Mouse (Mus musculus): ENCODE results near the gene Wnt4. TPM values are rescaled to one million over a fixed set of nuclear protein-coding genes. Genes with fewer than 3 reads are reported as not detected.

Wnt4 gene
- total and polyA plus RNA-seq, 3 experiments = not detected

- Histone ChIP-seq H3K79me2 (ENCODE audit: control insufficient read depth, insufficient read depth, low read length, poor library complexity) (no peaks in the 10 kb centered on the region), H3K27me3 (ENCODE audit: control insufficient read depth in 1 of 2, insufficient read depth in 2 of 2, low read length in 2 of 2) (no peaks in the 10 kb centered on the region), H3K27ac (ENCODE audit: control insufficient read depth, low read depth, low read length) (no peak overlapping the region), H3K4me1 (ENCODE audit: control insufficient read depth in 1 of 2, insufficient read depth in 2 of 2, low read length in 2 of 2) (no peaks in the 10 kb centered on the region), H3K4me3 (ENCODE audit: control insufficient read depth in 1 of 2, insufficient read depth in 1 of 2, low read depth in 2 of 2, low read length in 2 of 2) (no peak overlapping the region), H3K9ac (ENCODE audit: control insufficient read depth, low read depth, low read length, poor library complexity, severe bottlenecking) (no peak overlapping the region), H3K9me3 (replicated peaks; ENCODE audit: insufficient read depth, low read length) (no peaks in the 10 kb centered on the region), H3K36me3 (ENCODE audit: control insufficient read depth in 1 of 2, insufficient read depth in 2 of 2, low read length in 2 of 2) (no peaks in the 10 kb centered on the region)
- no peak for DNase-seq (ENCODE audit: low read depth, low spot score)
- TF ChIP-seq POLR2A (IDR thresholded peaks at IDR 0.05; ENCODE audit: control insufficient read depth in 1 of 2, insufficient read depth in 1 of 2, low read depth in 1 of 2, low read length in 2 of 2, poor library complexity in 1 of 2) (no peak), RAD21 (IDR thresholded peaks at IDR 0.05; ENCODE audit: low read depth, low read length) (no peak), JUND (IDR thresholded peaks at IDR 0.05; ENCODE audit: low read depth, low read length) (no peak)
These were observed 8.8 kb downstream of the Wnt4 start for GRCm38 (mm10) chr4:137285876-137286661.

GRCm38 (mm10) chr4:137286662-137286953 lies 9.3 kb downstream of the Wnt4 start:
- Histone ChIP-seq H3K27me3 (ENCODE audit: control insufficient read depth in 1 of 2, insufficient read depth in 2 of 2, low read length in 2 of 2) (no peaks in the 10 kb centered on the region), H3K4me1 (ENCODE audit: control insufficient read depth in 1 of 2, insufficient read depth in 2 of 2, low read length in 2 of 2) (no peaks in the 10 kb centered on the region), H3K9me3 (replicated peaks; ENCODE audit: insufficient read depth, low read length) (no peaks in the 10 kb centered on the region), H3K4me3 (ENCODE audit: control insufficient read depth in 1 of 2, insufficient read depth in 1 of 2, low read depth in 2 of 2, low read length in 2 of 2) (no peak overlapping the region), H3K79me2 (ENCODE audit: control insufficient read depth, insufficient read depth, low read length, poor library complexity) (no peaks in the 10 kb centered on the region), H3K36me3 (ENCODE audit: control insufficient read depth in 1 of 2, insufficient read depth in 2 of 2, low read length in 2 of 2) (no peaks in the 10 kb centered on the region), H3K27ac (ENCODE audit: control insufficient read depth, low read depth, low read length) (no peak overlapping the region), H3K9ac (ENCODE audit: control insufficient read depth, low read depth, low read length, poor library complexity, severe bottlenecking) (no peak overlapping the region)
- TF ChIP-seq BHLHE40 (IDR thresholded peaks at IDR 0.05; ENCODE audit: borderline replicate concordance, low read depth, low read length) = no peak
- TF ChIP-seq ZMIZ1 (IDR thresholded peaks at IDR 0.05; ENCODE audit: low read depth, low read length) = no peak
- TF ChIP-seq CHD2 (IDR thresholded peaks at IDR 0.05; ENCODE audit: low read length) = no peak
- TF ChIP-seq HCFC1 (IDR thresholded peaks at IDR 0.05; ENCODE audit: low read depth, low read length) = no peak
- TF ChIP-seq RCOR1 (IDR thresholded peaks at IDR 0.05; ENCODE audit: low read depth, low read length) = no peak
- no peak for DNase-seq (ENCODE audit: low read depth, low spot score)

GRCm38 (mm10) chr4:137287206-137287605 lies 9.9 kb downstream of the Wnt4 start:
- DNase-seq (ENCODE audit: low read depth, low spot score) = no peak
- H3K36me3 ChIP-seq (ENCODE audit: control insufficient read depth in 1 of 2, insufficient read depth in 2 of 2, low read length in 2 of 2) = no peaks in the 10 kb centered on the region
- H3K27me3 ChIP-seq (ENCODE audit: control insufficient read depth in 1 of 2, insufficient read depth in 2 of 2, low read length in 2 of 2) = no peaks in the 10 kb centered on the region
- H3K4me3 ChIP-seq (ENCODE audit: control insufficient read depth in 1 of 2, insufficient read depth in 1 of 2, low read depth in 2 of 2, low read length in 2 of 2) = no peak overlapping the region
- TF ChIP-seq MXI1 (IDR thresholded peaks at IDR 0.05; ENCODE audit: low read depth, low read length) = no peak
- no peak for TF ChIP-seq TCF12 (IDR thresholded peaks at IDR 0.05; ENCODE audit: low read depth, low read length)
- no peak for TF ChIP-seq USF2 (IDR thresholded peaks at IDR 0.05; ENCODE audit: borderline replicate concordance in 1 of 2, insufficient read depth in 1 of 2, low read depth in 1 of 2, low read length in 2 of 2)
- TF ChIP-seq MYC (IDR thresholded peaks at IDR 0.05; ENCODE audit: low read depth, low read length) = no peak
- TF ChIP-seq GATA1 (IDR thresholded peaks at IDR 0.05; ENCODE audit: low read depth, low read length) = no peak
- TF ChIP-seq POLR2A (IDR thresholded peaks at IDR 0.05; ENCODE audit: control insufficient read depth in 1 of 2, insufficient read depth in 1 of 2, low read depth in 1 of 2, low read length in 2 of 2, poor library complexity in 1 of 2) = no peak
- TF ChIP-seq RCOR1 (IDR thresholded peaks at IDR 0.05; ENCODE audit: low read depth, low read length) = no peak
- no peak for TF ChIP-seq CHD2 (IDR thresholded peaks at IDR 0.05; ENCODE audit: low read length)
- no peak for TF ChIP-seq ELF1 (IDR thresholded peaks at IDR 0.05; ENCODE audit: low read depth, low read length)
- TF ChIP-seq SIN3A (IDR thresholded peaks at IDR 0.05; ENCODE audit: low read length) = no peak
- TF ChIP-seq ETS1 (IDR thresholded peaks at IDR 0.05; ENCODE audit: low read depth, low read length) = no peak
- no peaks in the 10 kb centered on the region for H3K79me2 ChIP-seq (ENCODE audit: control insufficient read depth, insufficient read depth, low read length, poor library complexity)
- H3K9ac ChIP-seq (ENCODE audit: control insufficient read depth, low read depth, low read length, poor library complexity, severe bottlenecking) = no peak overlapping the region
- no peaks in the 10 kb centered on the region for H3K4me1 ChIP-seq (ENCODE audit: control insufficient read depth in 1 of 2, insufficient read depth in 2 of 2, low read length in 2 of 2)
- no peaks in the 10 kb centered on the region for H3K9me3 ChIP-seq (replicated peaks; ENCODE audit: insufficient read depth, low read length)
- no peak overlapping the region for H3K27ac ChIP-seq (ENCODE audit: control insufficient read depth, low read depth, low read length)

All from MEL (cell line).